Comparison of ENCODE assay signal across 8 mouse cellular contexts in the genomic region with DNA sequence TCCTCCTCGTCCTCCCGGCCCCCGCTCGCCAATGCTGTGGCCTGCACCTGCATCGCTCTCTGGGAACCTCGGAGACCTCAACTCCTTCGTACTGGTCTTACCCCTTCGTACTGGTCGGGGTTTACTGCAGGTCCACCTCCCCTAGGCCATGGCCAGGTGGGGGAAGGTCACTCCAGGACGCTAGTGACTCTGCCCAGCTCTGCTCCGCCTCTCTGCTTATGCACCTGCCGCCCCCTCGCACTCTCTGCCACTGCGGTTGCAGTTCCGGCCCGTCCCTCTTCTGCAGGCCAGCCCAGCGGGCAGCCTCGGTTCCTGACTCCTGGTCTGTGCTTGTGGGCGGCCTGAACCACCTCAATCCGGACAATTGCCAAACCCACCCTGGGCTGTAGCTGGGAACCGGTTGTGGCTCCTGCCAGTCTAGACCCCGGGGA. TPM values are rescaled to one million over a fixed set of nuclear protein-coding genes. Genes with fewer than 3 reads are reported as not detected.
A peak's percentile ranks its signal among the peaks of the same experiment; 100 is the strongest.
DNase-seq lines count a peak whose midpoint lies in the region; ATAC-seq and TF ChIP-seq lines count a peak whose summit lies in the region.

No protein-coding gene starts in this region.

- WGBS in thymus, adult 2 months, result 3% methylated on average over 22 of the region's 22 CpGs
- 3% methylated on average over 21 of the region's 22 CpGs for WGBS in forebrain, embryonic 11.5 days
- 3% methylated on average over 22 of the region's 22 CpGs for WGBS in hindbrain, embryonic 10.5 days
- WGBS in limb, embryonic 11.5 days, result 2% methylated on average over 22 of the region's 22 CpGs
- 2% methylated on average over 22 of the region's 22 CpGs for WGBS in stomach, embryonic 15.5 days

- no peak for TF ChIP-seq POLR2A in thymus, adult 2 months (IDR thresholded peaks at IDR 0.05; ENCODE audit: control insufficient read depth, extremely low read depth, insufficient read depth, low read length, poor library complexity)

- peak overlapping the region; percentile 66 for H3K9ac ChIP-seq in forebrain, embryonic 11.5 days (ENCODE audit: low read length)
- no peak overlapping the region for H3K9ac ChIP-seq in limb, embryonic 11.5 days (ENCODE audit: low read length)
- H3K9ac ChIP-seq in stomach, embryonic 15.5 days, result peak overlapping the region; percentile 27; the same call in 1 of the 2 replicates

- H3K27ac ChIP-seq in thymus, adult 2 months (ENCODE audit: control insufficient read depth, insufficient read depth, low read length), result no peak overlapping the region
- H3K27ac ChIP-seq in forebrain, embryonic 11.5 days (ENCODE audit: low read depth, low read length), result no peak overlapping the region; the same call in 1 of the 2 replicates
- peak overlapping the region; percentile 92 for H3K27ac ChIP-seq in hindbrain, embryonic 10.5 days
- H3K27ac ChIP-seq in limb, embryonic 11.5 days (replicated peaks; ENCODE audit: low read depth, low read length), result no peak overlapping the region
- H3K27ac ChIP-seq in stomach, embryonic 15.5 days, result peak overlapping the region; percentile 83

- peak; percentile 54 for DNase-seq in thymus, adult 2 months
- no peak for DNase-seq in thymus, postnatal 25 days
- no peak for DNase-seq in forebrain, embryonic 11.5 days (ENCODE audit: low spot score)
- no peak for DNase-seq in hindbrain, embryonic 10.5 days (ENCODE audit: low spot score)
- DNase-seq in limb, embryonic 11.5 days (ENCODE audit: low spot score), result no peak
- no peak for DNase-seq in thymus, postnatal 36 days

- no peak for TF ChIP-seq CTCF in thymus, adult 2 months (IDR thresholded peaks at IDR 0.05; ENCODE audit: borderline replicate concordance, control insufficient read depth, extremely low read depth, insufficient read depth, low read length, poor library complexity)

- peak overlapping the region; percentile 88 for H3K4me3 ChIP-seq in thymus, adult 2 months (ENCODE audit: control insufficient read depth, insufficient read depth, low read length)
- H3K4me3 ChIP-seq in forebrain, embryonic 11.5 days (ENCODE audit: low read depth, low read length), result peak overlapping the region; percentile 56
- peak overlapping the region; percentile 74 for H3K4me3 ChIP-seq in hindbrain, embryonic 10.5 days
- H3K4me3 ChIP-seq in limb, embryonic 11.5 days (ENCODE audit: low read depth, low read length), result peak overlapping the region; percentile 57
- peak overlapping the region; percentile 68 for H3K4me3 ChIP-seq in stomach, embryonic 15.5 days (replicated peaks)

- H3K4me2 ChIP-seq in forebrain, embryonic 11.5 days (ENCODE audit: low read depth, low read length, severe bottlenecking), result peak overlapping the region; percentile 56
- peak overlapping the region; percentile 85 for H3K4me2 ChIP-seq in limb, embryonic 11.5 days (ENCODE audit: low read depth, severe bottlenecking)
- H3K4me2 ChIP-seq in stomach, embryonic 15.5 days, result peak overlapping the region; percentile 68

- H3K27me3 ChIP-seq in thymus, adult 2 months (ENCODE audit: control insufficient read depth, insufficient read depth, low read length), result no peaks in the 10 kb centered on the region
- no peaks in the 10 kb centered on the region; the same call in 1 of the 2 replicates for H3K27me3 ChIP-seq in forebrain, embryonic 11.5 days (ENCODE audit: control insufficient read depth, insufficient read depth, low read length)
- H3K27me3 ChIP-seq in hindbrain, embryonic 10.5 days (ENCODE audit: insufficient read depth, poor library complexity, severe bottlenecking), result peaks cover 46% of the 10 kb centered on the region
- peaks cover 30% of the 10 kb centered on the region for H3K27me3 ChIP-seq in limb, embryonic 11.5 days (ENCODE audit: control insufficient read depth, insufficient read depth, low read length)
- peaks cover 10% of the 10 kb centered on the region for H3K27me3 ChIP-seq in stomach, embryonic 15.5 days (replicated peaks)

- H3K4me1 ChIP-seq in thymus, adult 2 months (replicated peaks; ENCODE audit: control insufficient read depth, insufficient read depth, low read length), result peaks cover 45% of the 10 kb centered on the region
- H3K4me1 ChIP-seq in forebrain, embryonic 11.5 days (replicated peaks; ENCODE audit: control insufficient read depth, insufficient read depth, low read length), result peaks cover 14% of the 10 kb centered on the region
- peaks cover 54% of the 10 kb centered on the region for H3K4me1 ChIP-seq in hindbrain, embryonic 10.5 days (replicated peaks)
- peaks cover 10% of the 10 kb centered on the region; the same call in 1 of the 2 replicates for H3K4me1 ChIP-seq in limb, embryonic 11.5 days (ENCODE audit: control insufficient read depth, insufficient read depth, low read length)
- H3K4me1 ChIP-seq in stomach, embryonic 15.5 days, result peaks cover 14% of the 10 kb centered on the region

- no peaks in the 10 kb centered on the region for H3K9me3 ChIP-seq in forebrain, embryonic 11.5 days (ENCODE audit: control insufficient read depth, low read length)
- no peaks in the 10 kb centered on the region for H3K9me3 ChIP-seq in hindbrain, embryonic 10.5 days
- H3K9me3 ChIP-seq in limb, embryonic 11.5 days (ENCODE audit: control insufficient read depth, low read length), result no peaks in the 10 kb centered on the region
- no peaks in the 10 kb centered on the region for H3K9me3 ChIP-seq in stomach, embryonic 15.5 days

- no peak for ATAC-seq in forebrain, embryonic 11.5 days (replicated peaks; ENCODE audit: low FRiP score)
- ATAC-seq in limb, embryonic 11.5 days (ENCODE audit: insufficient number of reproducible peaks, low FRiP score, low TSS enrichment, low read depth), result peak; percentile 22; the same call in 1 of the 2 replicates
- peak; percentile 54 for ATAC-seq in megakaryocyte-erythroid progenitor cell, adult 5-6 weeks (replicated peaks; ENCODE audit: low FRiP score, low TSS enrichment, poor library complexity, severe bottlenecking)
- ATAC-seq in stomach, embryonic 15.5 days (ENCODE audit: insufficient read depth, low FRiP score, low read depth), result peak; percentile 77

- no peaks in the 10 kb centered on the region for H3K36me3 ChIP-seq in thymus, adult 2 months (ENCODE audit: control insufficient read depth, insufficient read depth, low read length)
- no peaks in the 10 kb centered on the region for H3K36me3 ChIP-seq in forebrain, embryonic 11.5 days (ENCODE audit: control insufficient read depth, insufficient read depth, low read length)
- H3K36me3 ChIP-seq in hindbrain, embryonic 10.5 days, result peaks cover 2% of the 10 kb centered on the region; the same call in 1 of the 2 replicates
- H3K36me3 ChIP-seq in limb, embryonic 11.5 days (ENCODE audit: control insufficient read depth, insufficient read depth, low read length), result no peaks in the 10 kb centered on the region
- no peaks in the 10 kb centered on the region for H3K36me3 ChIP-seq in stomach, embryonic 15.5 days

RNA-seq across cellular contexts. Expression of a gene that starts 0.5 kb away (rescaled TPM):
- polyA plus RNA-seq in thymus, adult 2 months (2012; rRNA removed), result 56.5 and 59.4 TPM in 2 replicates
- 14.3 and 17.8 TPM in 2 replicates for polyA plus RNA-seq in forebrain, embryonic 11.5 days (2014; fragmentation: Nextera tagmentation; extraction: Ambion mirVana)
- polyA plus RNA-seq in hindbrain, embryonic 10.5 days (2016; fragmentation: Nextera tagmentation; extraction: Ambion mirVana), result 19.0 and 25.9 TPM in 2 replicates
- 1.6 and 2.6 TPM in 2 replicates for polyA plus RNA-seq in limb, embryonic 11.5 days (2014; fragmentation: Nextera tagmentation; extraction: Ambion mirVana)
- 1.8 and 15.5 TPM in 2 replicates for total RNA-seq in megakaryocyte-erythroid progenitor cell, adult 5-6 weeks (2014; fragmentation: Nextera tagmentation)
- 5.1 TPM in 1 of 2 replicates, not detected in the other for total RNA-seq in megakaryocyte-erythroid progenitor cell, adult 5-6 weeks (2017)
- 143 and 162 TPM in 2 replicates for polyA plus RNA-seq in stomach, embryonic 15.5 days (2015; fragmentation: Nextera tagmentation; extraction: Ambion mirVana)

Comparison
In these comparisons a context has a peak if more than half of its experiments do, and no peak if none do; other contexts are left out.
1. H3K27ac ChIP-seq: peak in hindbrain, embryonic 10.5 days (single experiment) and stomach, embryonic 15.5 days (single experiment); none in thymus, adult 2 months (single experiment), forebrain, embryonic 11.5 days (single experiment) and limb, embryonic 11.5 days (single experiment).
2. Peak in every context shown above with its lines, with median percentiles within 50 percentile points of each other: H3K4me3 ChIP-seq and H3K4me2 ChIP-seq.